Mouse (Mus musculus) brain, embryonic 18.5 days (tissue): ENCODE results near the gene Ntsr1.

ENCODE experiments used
- DNase-seq: peaks from one replicate; pipeline ENCODE4 v3.0.0-alpha.2; 2012; ENCODE audit warnings: low read depth, low spot score

Ntsr1 gene

DNA sequence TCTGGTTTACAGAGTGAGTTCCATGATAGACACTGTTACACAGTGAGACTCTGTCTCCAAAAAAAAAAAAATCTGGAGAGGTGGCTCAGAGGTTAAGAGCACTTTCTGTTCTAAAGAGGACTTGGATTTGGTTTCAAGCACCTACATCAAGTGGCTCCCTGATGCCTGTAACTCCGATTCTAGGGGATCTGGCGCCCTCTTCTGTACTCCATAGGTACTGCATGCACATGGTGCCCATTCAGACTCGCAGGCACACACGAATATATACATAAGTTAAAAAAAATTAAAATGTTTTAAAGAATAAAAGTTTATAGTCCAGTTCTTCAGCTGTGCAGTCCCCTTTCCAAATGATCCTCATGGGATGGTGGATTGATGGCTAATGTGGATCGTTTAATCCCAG is 60.5 kb downstream of the Ntsr1 start:
- DNase-seq: no peak

DNA sequence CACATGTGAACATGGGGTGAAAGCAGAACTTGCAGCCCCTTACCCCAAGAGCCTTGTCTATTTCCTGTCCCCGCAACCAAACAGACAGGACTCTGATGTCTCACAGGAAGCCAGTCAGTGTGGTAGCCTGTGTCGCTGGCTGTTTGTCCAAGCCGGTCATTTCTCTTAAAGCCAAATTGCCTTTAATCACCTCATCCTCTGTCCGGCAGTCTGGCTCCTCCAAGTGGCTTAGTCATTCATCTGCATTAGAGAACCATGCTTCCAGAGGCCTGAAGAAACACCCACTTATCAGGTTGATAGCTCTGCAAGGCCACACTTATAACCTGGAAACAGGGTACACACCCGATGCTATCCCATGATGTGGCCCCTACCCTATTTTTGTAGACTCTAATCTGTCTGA is 62.4 kb downstream of the Ntsr1 start:
- no peak for DNase-seq

DNA sequence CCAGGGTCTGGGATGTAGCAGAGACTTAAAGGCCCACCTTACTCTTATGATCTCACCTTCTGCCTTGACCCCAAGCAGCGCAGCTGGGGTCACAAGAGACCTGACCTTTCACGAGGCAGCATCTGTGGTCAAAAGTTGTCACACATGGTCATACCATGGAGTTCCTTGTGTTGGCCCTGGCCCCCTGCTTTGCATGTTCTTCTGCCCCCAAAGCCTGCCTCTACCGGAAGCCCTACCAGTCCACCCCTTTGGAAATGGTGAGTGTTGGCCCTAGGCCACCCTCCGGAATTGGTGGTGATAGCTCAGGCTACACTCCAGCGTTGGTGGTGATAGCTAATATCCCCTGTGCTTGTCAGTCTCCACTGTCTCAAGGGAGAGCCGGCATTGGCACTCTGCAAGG is 63.5 kb downstream of the Ntsr1 start:
- DNase-seq: no peak

DNA sequence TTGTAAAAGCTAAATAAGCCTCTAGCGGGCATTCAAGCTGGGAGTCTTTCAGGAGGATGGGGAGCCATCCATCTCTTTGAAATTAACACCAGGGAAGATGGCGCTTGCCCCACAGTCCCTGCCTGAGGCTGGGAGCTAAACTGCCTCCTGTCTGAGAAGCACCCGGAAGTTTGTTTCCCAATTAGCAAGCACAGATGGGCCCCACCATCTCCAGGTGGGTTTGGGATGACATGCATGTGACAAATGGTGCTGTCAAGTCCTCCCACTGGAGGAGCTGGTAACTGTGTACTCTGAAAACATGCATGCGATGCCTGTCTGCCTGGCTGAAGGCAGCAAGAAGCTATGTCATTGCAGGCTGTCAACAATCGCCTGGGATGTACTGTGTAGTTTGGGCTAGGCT is 64.1 kb downstream of the Ntsr1 start:
- no peak for DNase-seq

DNA sequence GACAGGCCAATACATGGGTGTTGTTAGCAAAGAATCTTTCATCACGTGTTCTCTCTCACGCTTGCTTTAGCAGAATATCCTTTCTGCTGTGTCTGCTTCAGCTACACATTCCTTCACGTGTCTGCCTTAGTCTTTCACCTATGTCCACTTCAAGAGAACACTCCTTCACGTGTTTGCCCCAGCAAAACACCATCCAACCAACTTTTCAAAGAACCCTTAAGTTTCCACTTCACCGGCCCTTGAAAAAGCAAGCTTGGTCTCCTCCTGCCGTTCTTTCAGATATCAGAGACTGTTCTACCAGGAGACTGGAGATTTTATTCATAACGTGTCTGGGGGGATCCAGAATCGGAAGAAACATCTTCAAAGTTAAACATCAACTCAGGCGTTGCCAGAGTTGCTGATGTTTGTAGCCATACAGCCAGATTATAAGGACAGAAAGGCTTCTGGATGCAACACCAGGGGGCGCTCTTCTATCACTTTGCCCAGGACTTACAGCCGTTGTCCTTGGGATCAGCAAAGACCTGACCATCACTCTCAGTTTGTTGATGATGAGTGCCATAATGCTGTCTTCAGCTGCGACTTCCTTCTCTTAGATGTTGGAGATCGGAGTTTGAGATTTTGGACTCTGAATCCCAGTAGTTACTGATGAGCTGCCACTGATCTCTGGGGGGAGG is 66.6 kb downstream of the Ntsr1 start:
- DNase-seq: no peak

DNA sequence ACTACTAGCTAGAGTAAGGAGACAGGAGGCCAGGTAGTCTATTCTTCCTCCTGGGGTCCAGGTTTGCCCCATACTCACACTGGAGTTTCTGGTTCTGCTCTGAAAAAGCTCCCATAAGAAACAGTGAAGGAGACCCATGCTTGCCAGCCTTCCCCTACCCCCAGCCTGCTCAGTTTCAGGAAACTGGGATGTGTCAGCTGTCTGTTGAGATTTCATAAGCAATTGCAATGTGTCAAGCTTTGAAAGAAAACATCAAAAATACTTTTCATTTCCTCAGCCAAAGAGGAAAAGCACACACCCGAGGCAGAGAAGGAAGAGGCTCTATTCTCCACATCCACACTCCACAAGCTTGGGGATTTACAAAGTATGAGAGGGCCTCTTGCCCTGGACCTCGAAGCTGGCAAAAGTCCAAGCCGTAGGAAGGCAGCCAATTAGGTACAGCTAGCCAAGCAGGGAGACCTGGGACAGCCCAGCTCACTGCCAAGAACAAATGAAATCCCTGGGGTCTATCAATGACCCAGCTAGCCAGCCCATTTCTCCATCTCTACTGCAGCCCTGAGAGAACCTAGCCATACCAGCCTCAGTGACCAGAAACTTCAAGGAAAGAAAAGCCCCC is 69.4 kb downstream of the Ntsr1 start:
- DNase-seq: no peak

DNA sequence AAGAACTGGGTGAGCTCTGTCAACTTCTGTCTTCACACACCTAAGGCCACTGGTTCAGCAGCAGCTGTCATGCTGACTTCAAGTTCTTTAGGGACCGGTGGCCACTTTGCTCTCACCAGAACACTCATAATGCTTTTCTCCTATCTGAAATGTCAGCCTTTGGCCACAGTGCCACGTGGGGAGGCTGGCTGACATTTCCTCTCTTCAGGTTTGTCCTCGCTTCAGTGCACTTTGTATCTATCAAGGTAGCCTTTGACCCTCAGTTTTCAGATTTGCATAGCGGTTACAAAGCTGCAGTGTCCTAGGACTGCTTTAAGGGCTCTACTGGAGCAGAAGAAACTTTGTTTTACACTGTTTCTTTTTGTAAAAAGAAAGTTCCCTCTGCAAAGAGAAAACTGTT is 76.7 kb downstream of the Ntsr1 start:
- no peak for DNase-seq

DNA sequence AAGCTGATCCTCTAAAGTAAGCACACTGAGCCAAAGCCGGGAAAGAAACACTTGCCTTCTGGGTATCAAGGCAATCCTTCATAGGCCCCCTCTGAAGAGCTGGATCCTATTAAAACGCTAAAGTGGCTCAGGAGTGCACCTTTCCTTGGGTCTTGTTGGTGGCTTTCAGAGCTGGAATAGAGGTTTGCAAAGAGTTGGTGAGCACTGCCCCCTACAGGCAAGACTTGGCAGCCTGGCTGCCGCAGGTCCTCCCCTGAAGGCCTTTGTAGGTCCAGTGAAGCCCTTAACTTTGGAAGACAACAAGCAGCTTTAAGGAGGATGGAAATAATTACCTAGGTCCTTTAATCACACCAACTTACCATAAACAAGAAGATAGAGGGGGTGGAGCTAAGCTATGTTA is 78.9 kb downstream of the Ntsr1 start:
- DNase-seq: no peak

DNA sequence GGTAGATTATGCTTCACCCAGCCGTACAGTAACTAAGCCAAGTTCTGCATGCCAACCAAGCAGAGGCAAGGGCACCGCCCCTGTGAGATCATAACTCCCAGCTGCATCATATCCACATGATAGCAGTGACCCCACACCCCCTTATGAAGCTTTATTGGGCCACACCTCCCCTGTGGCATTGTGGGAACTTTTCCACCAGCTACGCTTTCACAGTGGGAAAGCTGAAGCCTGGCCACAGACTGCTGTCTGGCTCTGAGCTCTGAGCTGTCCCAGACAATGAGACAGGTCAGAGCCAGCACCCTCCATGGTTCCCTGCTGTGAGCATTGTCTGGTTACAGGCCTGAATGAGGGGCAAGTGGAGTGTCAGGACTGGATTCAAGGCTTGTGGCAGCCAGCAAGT is 81.2 kb downstream of the Ntsr1 start, which contains the start of gene Mrgbp:
Gene Mrgbp (plus strand): TSS at position 303 of the 400 bp plus-strand sequence.
- DNase-seq: no peak

DNA sequence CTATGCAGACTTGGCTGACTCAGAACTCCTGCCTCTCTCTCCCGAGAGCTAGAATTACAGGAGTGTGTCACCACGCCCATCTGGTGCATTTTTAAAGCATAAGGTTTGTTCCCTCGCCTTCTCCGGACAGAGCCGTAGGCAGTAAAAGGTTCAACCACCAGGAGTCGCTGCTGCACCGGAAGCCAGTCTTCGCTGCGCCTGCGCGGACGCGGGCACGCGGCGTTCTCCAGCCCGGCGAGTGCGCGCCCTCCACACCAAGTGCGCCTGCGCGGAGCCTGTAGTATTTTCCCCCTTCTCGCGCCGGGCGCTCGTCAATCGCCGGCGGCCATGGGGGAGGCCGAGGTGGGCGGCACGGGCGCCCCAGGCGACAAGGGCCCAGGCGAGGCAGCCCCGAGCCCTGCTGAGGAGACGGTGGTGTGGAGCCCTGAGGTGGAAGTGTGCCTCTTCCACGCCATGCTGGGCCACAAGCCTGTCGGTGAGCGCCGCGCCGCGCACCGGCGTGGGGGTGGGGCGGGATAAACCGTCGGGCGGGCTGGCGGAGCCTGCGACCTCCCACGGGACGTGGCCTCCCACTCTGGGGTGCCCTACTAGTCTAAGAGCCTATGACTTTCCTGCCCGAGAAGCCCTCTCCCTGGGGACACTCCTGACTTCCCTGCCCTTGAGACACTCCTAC is 82.8 kb downstream of the Ntsr1 start:
- peak; percentile 76 for DNase-seq

DNA sequence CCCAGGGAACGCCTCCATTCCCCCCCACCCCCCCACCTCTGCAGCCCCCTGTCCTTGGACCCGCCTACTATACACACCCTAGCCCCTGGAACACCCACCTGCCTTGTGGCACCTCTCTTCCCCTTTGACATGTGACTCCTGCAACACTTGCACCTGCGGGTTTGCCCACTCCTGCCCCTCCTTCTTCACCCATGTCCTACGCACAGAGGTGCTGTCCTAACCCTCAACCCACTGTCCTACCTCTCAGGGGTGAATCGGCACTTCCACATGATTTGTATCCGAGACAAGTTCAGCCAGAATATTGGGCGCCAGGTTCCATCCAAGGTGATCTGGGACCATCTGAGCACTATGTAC is 83.4 kb downstream of the Ntsr1 start:
- DNase-seq: no peak

DNA sequence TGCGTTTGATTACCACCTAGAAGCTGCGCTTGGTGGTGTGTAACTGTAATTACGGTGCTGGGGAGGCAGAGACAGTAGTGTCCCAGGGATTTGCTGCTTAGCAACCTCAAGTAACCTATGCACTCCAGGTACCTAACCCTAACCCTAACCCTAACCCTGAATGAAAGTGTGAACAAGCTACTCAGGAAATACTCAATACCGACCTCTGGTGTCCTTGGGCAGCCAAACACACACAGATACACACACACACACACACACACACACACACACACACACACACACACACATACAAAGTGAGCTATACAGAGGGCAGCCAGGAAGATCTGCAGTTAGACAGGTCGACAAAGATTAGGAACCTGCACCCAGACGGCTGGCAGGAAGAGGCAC is 89.0 kb downstream of the Ntsr1 start:
- no peak for DNase-seq

DNA sequence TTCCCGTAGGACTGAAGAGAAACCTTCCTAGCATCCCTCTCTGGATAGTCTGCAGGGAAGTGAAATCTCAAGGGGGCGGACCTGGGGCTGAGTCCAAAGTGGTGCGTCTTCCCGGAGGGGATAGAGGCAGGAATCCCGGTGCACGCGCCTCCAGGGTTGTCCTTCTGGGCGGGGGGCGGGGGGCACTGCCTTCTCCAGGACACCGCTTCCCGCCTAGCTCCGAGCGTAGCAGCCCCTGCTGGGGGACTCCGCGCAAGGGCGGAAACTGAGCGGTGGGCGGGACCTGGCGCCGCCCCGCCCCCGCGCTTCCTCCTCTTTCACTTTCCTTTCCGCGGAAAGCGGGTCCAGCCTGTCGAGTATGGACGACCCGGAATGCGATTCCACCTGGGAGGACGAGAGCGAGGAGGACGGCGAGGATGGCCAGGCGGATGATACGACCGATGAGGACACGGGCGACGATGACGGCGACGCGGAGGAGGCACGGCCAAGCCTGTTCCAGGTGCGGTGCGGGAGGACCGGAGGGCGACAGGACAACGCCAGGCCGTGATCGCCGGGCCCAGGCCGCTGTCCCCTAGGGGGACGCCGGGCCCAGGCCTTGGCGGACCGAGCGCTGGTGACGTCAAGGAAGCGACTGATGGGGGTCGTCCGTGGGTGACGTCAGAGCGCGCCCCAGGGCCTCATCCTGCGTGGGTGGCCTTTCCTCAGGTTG is 89.5 kb downstream of the Ntsr1 start, which contains the start of gene Ogfr:
Gene Ogfr (plus strand): TSS at position 123 of the 709 bp plus-strand sequence.
- no peak for DNase-seq
